Mouse (Mus musculus) cerebellum, postnatal 4 days (tissue): ENCODE measurements around the gene Fbp2.

Source experiments
- DNase-seq, 2 experiments: peaks; one replicate each; pipeline ENCODE4 v3.0.0; 2022; ENCODE audit warnings: low spot score in 2 of 2, mixed read lengths in 1 of 2

Fbp2 gene

GRCm38 (mm10) chr13:62857941-62858915 lies at the start of gene Fbp2:
Fbp2 (minus strand) TSS chr13:62858422.
- no peak for DNase-seq

GRCm38 (mm10) chr13:62907527-62908162 lies 49.4 kb upstream of the Fbp2 start:
- no peak for DNase-seq

GRCm38 (mm10) chr13:62901139-62901538 lies 42.9 kb upstream of the Fbp2 start:
- DNase-seq: no peak

- no peak for DNase-seq
These were observed 39.9 kb upstream of the Fbp2 start for GRCm38 (mm10) chr13:62897927-62898646.

GRCm38 (mm10) chr13:62893044-62893842 lies 35.0 kb upstream of the Fbp2 start:
- DNase-seq: no peak

- no peak for DNase-seq
These were observed 31.1 kb upstream of the Fbp2 start for GRCm38 (mm10) chr13:62889311-62889710.

- peak in 1 of 2 experiments; percentile 28 for DNase-seq
These were observed 29.7 kb upstream of the Fbp2 start, which contains the start of gene Fbp1 for GRCm38 (mm10) chr13:62887712-62888441. Fbp1 (minus strand) TSS chr13:62888282.

- no peak for DNase-seq
These were observed 26.3 kb upstream of the Fbp2 start for GRCm38 (mm10) chr13:62884536-62884935.

- DNase-seq: no peak
These were observed 25.7 kb upstream of the Fbp2 start for GRCm38 (mm10) chr13:62883925-62884324.

GRCm38 (mm10) chr13:62883436-62883835 lies 25.2 kb upstream of the Fbp2 start:
- DNase-seq: no peak

GRCm38 (mm10) chr13:62882856-62883255 lies 24.6 kb upstream of the Fbp2 start:
- DNase-seq: no peak

GRCm38 (mm10) chr13:62881336-62881735 lies 23.1 kb upstream of the Fbp2 start:
- DNase-seq: no peak

GRCm38 (mm10) chr13:62879831-62880615 lies 21.8 kb upstream of the Fbp2 start:
- DNase-seq: no peak

GRCm38 (mm10) chr13:62879411-62879810 lies 21.2 kb upstream of the Fbp2 start:
- DNase-seq: no peak

GRCm38 (mm10) chr13:62877247-62877646 lies 19.0 kb upstream of the Fbp2 start:
- DNase-seq: no peak

GRCm38 (mm10) chr13:62876111-62876510 lies 17.9 kb upstream of the Fbp2 start:
- no peak for DNase-seq

GRCm38 (mm10) chr13:62872252-62872651 lies 14.0 kb upstream of the Fbp2 start:
- no peak for DNase-seq

- no peak for DNase-seq
These were observed 12.4 kb upstream of the Fbp2 start for GRCm38 (mm10) chr13:62870605-62871004.

GRCm38 (mm10) chr13:62866817-62867216 lies 8.6 kb upstream of the Fbp2 start:
- no peak for DNase-seq
